Mouse (Mus musculus) naive thymus-derived CD4-positive, alpha-beta T cell, adult 5 months (primary cell): ENCODE measurements around the gene Apol7c. TPM values are rescaled to one million over a fixed set of nuclear protein-coding genes. Genes with fewer than 3 reads are reported as not detected.

Experiments
- polyA plus RNA-seq: library from polyadenylated mRNA; unstranded; fragments of 100-300 nt; shearing (Covaris generic); gene quantifications from one replicate; pipeline ENCODE4 v1.2.1, GENCODE M21; 2017

Apol7c gene
- polyA plus RNA-seq, result not detected

DNA sequence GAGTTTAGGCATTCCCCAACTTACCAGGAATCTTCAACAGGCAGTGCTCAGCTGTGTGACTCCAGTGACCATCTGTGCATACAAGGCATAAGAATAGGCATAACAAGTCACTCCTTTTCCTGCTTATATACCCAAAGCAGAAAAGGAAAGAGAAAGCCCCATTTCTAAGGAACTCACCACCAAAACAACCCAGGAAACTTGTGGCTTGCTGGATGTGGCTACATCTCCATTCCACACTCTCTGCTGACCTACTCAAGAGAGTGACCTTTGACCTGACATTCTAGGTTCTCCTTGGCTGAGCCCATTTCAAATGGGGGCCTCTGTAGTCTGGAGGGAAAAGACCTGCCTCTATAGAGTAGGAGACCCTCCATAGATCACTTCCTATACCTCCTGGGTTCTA lies at the start of gene Apol7c:
Apol7c (minus strand) TSS at position 101 of the 400 bp plus-strand sequence.

DNA sequence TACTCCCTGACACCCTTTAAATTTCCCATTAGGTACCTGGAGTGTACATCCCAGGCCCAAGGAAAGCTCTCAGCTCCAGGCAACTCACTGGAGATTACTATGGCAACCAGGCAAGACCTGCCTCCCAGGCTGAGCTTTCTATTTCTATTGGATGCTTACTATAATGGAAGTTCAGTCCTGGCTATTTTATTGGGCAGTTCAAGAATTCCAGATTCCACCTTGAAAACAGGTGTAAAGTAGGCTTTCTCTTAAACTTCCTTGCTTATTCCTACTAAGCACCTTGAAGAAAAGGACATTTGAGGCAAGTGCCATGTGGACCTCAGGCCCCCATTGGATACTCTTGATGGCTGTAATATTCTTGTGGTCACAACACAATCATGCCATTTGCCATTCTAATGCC lies 28.7 kb upstream of the Apol7c start, which contains the start of gene 1700025B11Rik:
1700025B11Rik (minus strand) TSS at position 101 of the 400 bp plus-strand sequence.

DNA sequence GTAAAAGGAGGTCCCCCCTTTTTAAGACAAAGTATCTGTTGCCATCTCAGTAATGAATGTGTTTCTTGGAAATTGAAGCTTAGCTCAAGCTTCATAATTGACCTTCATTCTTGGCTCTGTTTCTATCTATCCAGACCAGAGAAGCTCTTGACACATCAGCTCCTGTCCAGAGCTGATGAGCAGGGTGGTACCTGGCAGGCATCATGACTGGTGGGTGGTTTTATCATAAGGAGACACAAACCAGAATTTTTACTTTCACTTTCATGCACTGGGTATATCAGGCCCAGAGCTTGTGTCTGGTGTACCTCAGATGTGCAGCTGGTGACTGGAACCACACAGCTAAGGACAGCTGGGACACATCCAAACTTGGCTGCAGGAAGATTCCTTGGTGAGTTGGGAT lies 25.1 kb downstream of the Apol7c start, which contains the start of gene Apol11a:
Apol11a (plus strand) TSS at position 306 of the 400 bp plus-strand sequence.

DNA sequence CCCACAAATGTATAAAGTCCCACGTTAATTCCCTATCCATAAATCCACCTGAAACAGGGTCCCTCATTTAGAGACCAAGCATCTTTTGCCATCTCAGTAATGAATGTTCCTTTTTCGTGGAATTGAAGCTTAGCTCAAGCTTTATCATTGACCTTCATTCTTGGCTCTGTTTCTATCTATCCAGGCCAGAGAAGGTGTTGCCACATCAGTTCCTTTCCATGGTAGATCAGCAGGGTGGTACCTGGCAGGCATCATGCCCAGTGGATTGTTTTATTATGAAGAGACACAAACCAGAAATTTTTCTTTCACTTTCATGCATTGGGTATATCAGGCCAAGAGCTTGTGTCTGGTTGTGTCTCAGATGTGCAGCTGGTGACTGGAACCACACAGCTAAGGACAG lies 56.4 kb downstream of the Apol7c start, which contains the start of gene Apol10a:
Apol10a (plus strand) TSS at position 355 of the 400 bp plus-strand sequence.

Other genes with a start within 250 kb of the Apol7c start
- not detected for gene Rbfox2, start 226.3 kb downstream of the Apol7c start, polyA plus RNA-seq
- not detected for gene Apol7a, start 134.2 kb downstream of the Apol7c start, polyA plus RNA-seq
- gene Apol9a, start 122.2 kb downstream of the Apol7c start, polyA plus RNA-seq, result 0.61 TPM
- 0.57 TPM for gene Apol7b, start 85.8 kb downstream of the Apol7c start, polyA plus RNA-seq
- not detected for gene Apol10a, start 56.3 kb downstream of the Apol7c start, polyA plus RNA-seq
- gene Apol11a, start 25.0 kb downstream of the Apol7c start, polyA plus RNA-seq, result not detected
- not detected for gene 1700025B11Rik, start 28.6 kb upstream of the Apol7c start, polyA plus RNA-seq
- gene Apol10b, start 62.8 kb upstream of the Apol7c start, polyA plus RNA-seq, result 0.63 TPM
- not detected for gene Gm36245, start 65.9 kb upstream of the Apol7c start, polyA plus RNA-seq
- gene Apol11b, start 110.0 kb upstream of the Apol7c start, polyA plus RNA-seq, result not detected
- gene Apol7e, start 165.5 kb upstream of the Apol7c start, polyA plus RNA-seq, result 142 TPM
- gene Apol9b, start 195.7 kb upstream of the Apol7c start, polyA plus RNA-seq, result 0.91 TPM
- gene Apol8, start 223.7 kb upstream of the Apol7c start, polyA plus RNA-seq, result not detected